Mouse (Mus musculus) lung, embryonic 16.5 days (tissue): Measurements from ENCODE around the gene Sash1. TPM values are rescaled to one million over a fixed set of nuclear protein-coding genes. Genes with fewer than 3 reads are reported as not detected.

Experiments used
- ATAC-seq: fragments of 200-750 bp; cut with Nextera tagmentation; 2 replicates; pipeline ENCODE4 v1.8.0; 2017; ENCODE audit warnings: low read depth, mild to moderate bottlenecking, moderate library complexity
- H3K27ac ChIP-seq: fragments of 300-500 bp; sonication (generic); 2 replicates; pipeline ENCODE4 v1.5.1; 2014; ENCODE audit warnings: mild to moderate bottlenecking, control low read depth, low read length
- H3K27me3 ChIP-seq: fragments of 300-500 bp; sonication (generic); 2 replicates; pipeline ENCODE4 v1.6.1; 2014; ENCODE audit warnings: low read depth, low read length, mixed read lengths; ENCODE audit not compliant: control insufficient read depth, insufficient read depth
- H3K36me3 ChIP-seq: fragments of 300-500 bp; sonication (generic); 2 replicates; pipeline ENCODE4 v1.6.1; 2014; ENCODE audit warnings: low read length; ENCODE audit not compliant: control insufficient read depth, insufficient read depth
- H3K4me1 ChIP-seq: fragments of 300-500 bp; sonication (generic); replicated peaks from 2 replicates; pipeline ENCODE4 v1.6.1; 2014; ENCODE audit warnings: low read length, mixed read lengths; ENCODE audit not compliant: control insufficient read depth, insufficient read depth
- H3K4me2 ChIP-seq: fragments of 300-500 bp; sonication (generic); 2 replicates; pipeline ENCODE4 v1.6.1; 2014; ENCODE audit warnings: low read depth, low read length, control low read depth
- H3K4me3 ChIP-seq: fragments of 300-500 bp; sonication (generic); 2 replicates; pipeline ENCODE4 v1.5.1; 2014; ENCODE audit warnings: mild to moderate bottlenecking, low read length, control low read depth
- H3K9ac ChIP-seq: fragments of 300-500 bp; sonication (generic); 2 replicates; pipeline ENCODE4 v1.6.1; 2014; ENCODE audit warnings: low read length, control low read depth
- H3K9me3 ChIP-seq: fragments of 300-500 bp; sonication (generic); 2 replicates; pipeline ENCODE4 v1.6.1; 2016; ENCODE audit warnings: low read length; ENCODE audit not compliant: control insufficient read depth
- WGBS: fragments of 180-500 bp; shearing (Covaris S2); extraction: QIAGEN DNeasy Blood & Tissue Kit; methylation state at CpG from one replicate; pipeline ENCODE4 v1.1.7; 2014; 5-methylcytosine and 5-hydroxymethylcytosine counted together
- polyA plus RNA-seq: library from polyadenylated mRNA; unstranded; fragments of >200 nt; fragmentation: Nextera tagmentation; extraction: Ambion mirVana; gene quantifications from 2 replicates; pipeline ENCODE4 v1.2.1, GENCODE M21; 2015

Sash1 gene
- polyA plus RNA-seq, 1 experiment from 2014 or later: 4.1 TPM

GRCm38 (mm10) chr10:8811261-8812039, 74.4 kb downstream of the Sash1 start:
- Histone ChIP-seq H3K4me1 (peaks cover 8% of the 10 kb centered on the region), H3K4me3 (no peak overlapping the region), H3K9me3 (no peaks in the 10 kb centered on the region), H3K36me3 (peaks cover 3% of the 10 kb centered on the region; the same call in 1 of the 2 replicates), H3K27me3 (no peaks in the 10 kb centered on the region), H3K27ac (no peak overlapping the region), H3K4me2 (no peak overlapping the region), H3K9ac (no peak overlapping the region)
- 66% methylated on average over 4 of the region's 4 CpGs for WGBS
- no peak for ATAC-seq

- H3K9ac ChIP-seq: no peak overlapping the region
- WGBS: 76% methylated on average over 7 of the region's 7 CpGs
- peaks cover 3% of the 10 kb centered on the region; the same call in 1 of the 2 replicates for H3K36me3 ChIP-seq
- ATAC-seq: no peak
- no peak overlapping the region for H3K27ac ChIP-seq
- peaks cover 8% of the 10 kb centered on the region for H3K4me1 ChIP-seq
- no peak overlapping the region for H3K4me2 ChIP-seq
- H3K4me3 ChIP-seq: no peak overlapping the region
- no peaks in the 10 kb centered on the region for H3K9me3 ChIP-seq
- H3K27me3 ChIP-seq: no peaks in the 10 kb centered on the region
These were observed 75.4 kb downstream of the Sash1 start for GRCm38 (mm10) chr10:8810496-8810895.

- no peaks in the 10 kb centered on the region for H3K9me3 ChIP-seq
- H3K4me1 ChIP-seq: peaks cover 16% of the 10 kb centered on the region
- 85% methylated on average over 10 of the region's 10 CpGs for WGBS
- no peak overlapping the region for H3K27ac ChIP-seq
- no peaks in the 10 kb centered on the region for H3K27me3 ChIP-seq
- peaks cover 3% of the 10 kb centered on the region; the same call in 1 of the 2 replicates for H3K36me3 ChIP-seq
- no peak for ATAC-seq
- H3K4me3 ChIP-seq: no peak overlapping the region
- H3K9ac ChIP-seq: no peak overlapping the region
- H3K4me2 ChIP-seq: no peak overlapping the region
These were observed 77.5 kb downstream of the Sash1 start for GRCm38 (mm10) chr10:8808383-8808782.

- Histone ChIP-seq H3K27me3 (no peaks in the 10 kb centered on the region), H3K4me3 (no peak overlapping the region), H3K27ac (no peak overlapping the region), H3K4me1 (peaks cover 12% of the 10 kb centered on the region), H3K9ac (no peak overlapping the region), H3K4me2 (no peak overlapping the region), H3K36me3 (peaks cover 3% of the 10 kb centered on the region), H3K9me3 (no peaks in the 10 kb centered on the region)
- WGBS: 86% methylated on average over 9 of the region's 9 CpGs
- no peak for ATAC-seq
These were observed 78.3 kb downstream of the Sash1 start for GRCm38 (mm10) chr10:8807581-8807980.

- Histone ChIP-seq H3K4me1 (peaks cover 15% of the 10 kb centered on the region), H3K9ac (no peak overlapping the region), H3K4me2 (no peak overlapping the region), H3K27ac (peak overlapping the region; percentile 71), H3K36me3 (peaks cover 1% of the 10 kb centered on the region), H3K9me3 (no peaks in the 10 kb centered on the region), H3K4me3 (no peak overlapping the region), H3K27me3 (no peaks in the 10 kb centered on the region)
- 73% methylated on average over 3 of the region's 3 CpGs for WGBS
- peak; percentile 77 for ATAC-seq
These were observed 80.5 kb downstream of the Sash1 start for GRCm38 (mm10) chr10:8805402-8805801.

GRCm38 (mm10) chr10:8804292-8804691, 81.6 kb downstream of the Sash1 start:
- Histone ChIP-seq H3K27me3 (no peaks in the 10 kb centered on the region), H3K36me3 (no peaks in the 10 kb centered on the region; the same call in none of the 2 replicates), H3K27ac (no peak overlapping the region; the same call in 1 of the 2 replicates), H3K4me3 (no peak overlapping the region), H3K9ac (no peak overlapping the region), H3K4me1 (peaks cover 15% of the 10 kb centered on the region), H3K9me3 (no peaks in the 10 kb centered on the region), H3K4me2 (no peak overlapping the region)
- peak; percentile 79 for ATAC-seq
- WGBS: 28% methylated on average over 8 of the region's 8 CpGs

GRCm38 (mm10) chr10:8801719-8802347, 84.0 kb downstream of the Sash1 start:
- peaks cover 4% of the 10 kb centered on the region; the same call in 1 of the 2 replicates for H3K36me3 ChIP-seq
- 48% methylated on average over 12 of the region's 12 CpGs for WGBS
- no peaks in the 10 kb centered on the region for H3K27me3 ChIP-seq
- no peak for ATAC-seq
- H3K4me2 ChIP-seq: no peak overlapping the region
- H3K27ac ChIP-seq: no peak overlapping the region
- H3K9ac ChIP-seq: no peak overlapping the region
- no peak overlapping the region for H3K4me3 ChIP-seq
- no peaks in the 10 kb centered on the region for H3K9me3 ChIP-seq
- peaks cover 15% of the 10 kb centered on the region for H3K4me1 ChIP-seq

- no peak for ATAC-seq
- Histone ChIP-seq H3K9me3 (no peaks in the 10 kb centered on the region), H3K4me2 (peak overlapping the region; percentile 0; the same call in 1 of the 2 replicates), H3K4me3 (no peak overlapping the region), H3K27ac (no peak overlapping the region), H3K36me3 (peaks cover 4% of the 10 kb centered on the region; the same call in 1 of the 2 replicates), H3K4me1 (peaks cover 15% of the 10 kb centered on the region), H3K27me3 (no peaks in the 10 kb centered on the region), H3K9ac (no peak overlapping the region)
- 38% methylated on average over 14 of the region's 14 CpGs for WGBS
These were observed 84.7 kb downstream of the Sash1 start for GRCm38 (mm10) chr10:8801139-8801613.

- H3K27ac ChIP-seq: no peak overlapping the region
- H3K4me3 ChIP-seq: no peak overlapping the region
- ATAC-seq: no peak
- H3K9ac ChIP-seq: no peak overlapping the region
- 48% methylated on average over 6 of the region's 6 CpGs for WGBS
- peaks cover 4% of the 10 kb centered on the region; the same call in 1 of the 2 replicates for H3K36me3 ChIP-seq
- peaks cover 3% of the 10 kb centered on the region; the same call in 1 of the 2 replicates for H3K4me1 ChIP-seq
- H3K9me3 ChIP-seq: no peaks in the 10 kb centered on the region
- H3K4me2 ChIP-seq: no peak overlapping the region
- no peaks in the 10 kb centered on the region for H3K27me3 ChIP-seq
These were observed 88.0 kb downstream of the Sash1 start for GRCm38 (mm10) chr10:8797826-8798225.
